In the genomic region with DNA sequence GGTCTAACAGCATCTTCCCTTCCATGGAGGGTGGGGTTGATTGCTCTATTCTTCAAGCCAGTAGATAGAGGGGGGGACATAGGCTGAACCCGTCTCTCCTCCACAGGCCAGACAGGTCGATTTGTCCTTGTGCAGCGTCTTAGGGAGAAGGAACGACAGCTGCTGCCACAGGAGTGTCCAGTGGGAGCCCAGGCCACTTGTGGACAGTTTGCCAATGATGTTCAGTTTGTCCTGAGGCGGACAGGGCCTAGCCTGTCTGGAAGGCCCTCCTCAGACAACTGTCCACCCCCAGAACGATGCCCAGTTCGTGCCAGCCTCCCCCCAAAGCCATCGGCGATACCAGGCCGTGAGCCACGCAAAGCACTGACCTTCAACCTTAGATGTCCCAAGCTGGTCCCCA, we compare ENCODE assay signal across 9 mouse cellular contexts. TPM values are rescaled to one million over a fixed set of nuclear protein-coding genes. Genes with fewer than 3 reads are reported as not detected.
A peak's percentile ranks its signal among the peaks of the same experiment; 100 is the strongest.
DNase-seq lines count a peak whose midpoint lies in the region; ATAC-seq lines count a peak whose summit lies in the region.
"Had no signal": no experiment of that assay in that cellular context is flagged by ENCODE, and none has a peak within 500 bp of the region (broad histone marks: within the 10 kb centered on the region; RNA-seq: fewer than 3 reads in every experiment).

No protein-coding gene starts in this region.

- intact Hi-C loops in left cerebral cortex, postnatal 4 days (cut with DNase I) = no loop called here

- ATAC-seq in erythroblast, adult 5-6 weeks (replicated peaks; ENCODE audit: low FRiP score, poor library complexity, severe bottlenecking) = no peak
- ATAC-seq in lung, embryonic 15.5 days (ENCODE audit: borderline replicate concordance, extremely low read depth, low FRiP score, low TSS enrichment) = no peak
- no peak for ATAC-seq in limb, embryonic 12.5 days (ENCODE audit: insufficient number of reproducible peaks, insufficient read depth, low FRiP score, low TSS enrichment, low read depth)
- no peak for ATAC-seq in neural tube, embryonic 15.5 days (ENCODE audit: low FRiP score)

- no peaks in the 10 kb centered on the region for H3K9me3 ChIP-seq in erythroblast, embryonic 14.5 days (ENCODE audit: control insufficient read depth, low read length)
- no peaks in the 10 kb centered on the region for H3K9me3 ChIP-seq in lung, embryonic 15.5 days
- H3K9me3 ChIP-seq in limb, embryonic 12.5 days = no peaks in the 10 kb centered on the region
- no peaks in the 10 kb centered on the region for H3K9me3 ChIP-seq in neural tube, embryonic 15.5 days (replicated peaks)

- H3K4me2 ChIP-seq in lung, embryonic 15.5 days = peak overlapping the region; percentile 97
- peak overlapping the region; percentile 89 for H3K4me2 ChIP-seq in limb, embryonic 12.5 days
- peak overlapping the region; percentile 96 for H3K4me2 ChIP-seq in neural tube, embryonic 15.5 days

- DNase-seq in lung, postnatal 25 days (ENCODE audit: low spot score) = no peak
- DNase-seq in left cerebral cortex, postnatal 4 days = no peak
- no peak for DNase-seq in thymus, postnatal 14 days

- H3K4me3 ChIP-seq in erythroblast, embryonic 14.5 days (replicated peaks) = peak overlapping the region; percentile 79
- peak overlapping the region; percentile 67 for H3K4me3 ChIP-seq in lung, embryonic 15.5 days
- peak overlapping the region; percentile 65 for H3K4me3 ChIP-seq in limb, embryonic 12.5 days (replicated peaks)
- peak overlapping the region; percentile 68; the same call in 1 of the 2 replicates for H3K4me3 ChIP-seq in neural tube, embryonic 15.5 days (replicated peaks)

- H3K36me3 ChIP-seq in erythroblast, embryonic 14.5 days (ENCODE audit: control insufficient read depth) = peaks cover 67% of the 10 kb centered on the region
- H3K36me3 ChIP-seq in lung, embryonic 15.5 days = no peaks in the 10 kb centered on the region
- peaks cover 31% of the 10 kb centered on the region for H3K36me3 ChIP-seq in limb, embryonic 12.5 days
- H3K36me3 ChIP-seq in neural tube, embryonic 15.5 days = 0 out of 2 replicates have a peak, but pooled peaks cover 4% of the 10 kb centered on the region

- H3K27ac ChIP-seq in lung, embryonic 15.5 days = peak overlapping the region; percentile 98
- peak overlapping the region; percentile 82; the same call in 1 of the 2 replicates for H3K27ac ChIP-seq in limb, embryonic 12.5 days
- no peak overlapping the region for H3K27ac ChIP-seq in neural tube, embryonic 15.5 days (replicated peaks)

- peaks cover 97% of the 10 kb centered on the region for H3K4me1 ChIP-seq in erythroblast, embryonic 14.5 days (ENCODE audit: control insufficient read depth)
- peaks cover 34% of the 10 kb centered on the region for H3K4me1 ChIP-seq in lung, embryonic 15.5 days
- peaks cover 36% of the 10 kb centered on the region for H3K4me1 ChIP-seq in limb, embryonic 12.5 days (replicated peaks)
- H3K4me1 ChIP-seq in neural tube, embryonic 15.5 days = peaks cover 32% of the 10 kb centered on the region

- whole genome bisulfite sequencing in lung, embryonic 15.5 days = 77% methylated on average over 11 of the region's 11 CpGs
- WGBS in limb, embryonic 12.5 days = 91% methylated on average over 11 of the region's 11 CpGs
- WGBS in neural tube, embryonic 15.5 days = 85% methylated on average over 11 of the region's 11 CpGs

- peak overlapping the region; percentile 61 for H3K9ac ChIP-seq in lung, embryonic 15.5 days
- H3K9ac ChIP-seq in limb, embryonic 12.5 days (replicated peaks) = peak overlapping the region; percentile 34; the same call in 1 of the 2 replicates
- no peak overlapping the region for H3K9ac ChIP-seq in neural tube, embryonic 15.5 days (replicated peaks)

- no peaks in the 10 kb centered on the region for H3K27me3 ChIP-seq in erythroblast, embryonic 14.5 days (ENCODE audit: control insufficient read depth)
- H3K27me3 ChIP-seq in lung, embryonic 15.5 days = no peaks in the 10 kb centered on the region
- no peaks in the 10 kb centered on the region for H3K27me3 ChIP-seq in limb, embryonic 12.5 days
- H3K27me3 ChIP-seq in neural tube, embryonic 15.5 days (replicated peaks) = no peaks in the 10 kb centered on the region

RNA-seq across cellular contexts. Expression of gene Rassf7, which starts 1.2 kb away (rescaled TPM):
- polyA plus RNA-seq in erythroblast, embryonic 14.5 days (2012) = 7.3 and 10.7 TPM in 2 replicates
- 1.7 and 6.0 TPM in 2 replicates for total RNA-seq in erythroblast, adult 5-6 weeks (2015; ENCODE audit: low replicate concordance)
- 3.9 and 12.2 TPM in 2 replicates for total RNA-seq in erythroblast, adult 5-6 weeks (2017; ENCODE audit: low replicate concordance)
- 59.7 and 62.6 TPM in 2 replicates for polyA plus RNA-seq in lung, embryonic 15.5 days (2015; fragmentation: Nextera tagmentation; extraction: Ambion mirVana)
- 39.1 and 43.7 TPM in 2 replicates for polyA plus RNA-seq in limb, embryonic 12.5 days (2016; fragmentation: Nextera tagmentation; extraction: Ambion mirVana)
- 24.1 and 28.1 TPM in 2 replicates for polyA plus RNA-seq in neural tube, embryonic 15.5 days (2015; fragmentation: Nextera tagmentation; extraction: Ambion mirVana)
- total RNA-seq in left cerebral cortex, postnatal 4 days (2021) = 1 to 10 TPM; 3.8 to 4.7 TPM

RNA-seq across cellular contexts. Expression of gene Lmntd2, which starts 3.0 kb away (rescaled TPM):
- polyA plus RNA-seq in erythroblast, embryonic 14.5 days (2012) = 0.28 and 0.51 TPM in 2 replicates
- total RNA-seq in erythroblast, adult 5-6 weeks (2015; ENCODE audit: low replicate concordance) = not detected in 2 replicates
- 0.17 and 1.7 TPM in 2 replicates for total RNA-seq in erythroblast, adult 5-6 weeks (2017; ENCODE audit: low replicate concordance)
- polyA plus RNA-seq in lung, embryonic 15.5 days (2015; fragmentation: Nextera tagmentation; extraction: Ambion mirVana) = 1.1 and 1.3 TPM in 2 replicates
- 4.2 and 5.2 TPM in 2 replicates for polyA plus RNA-seq in limb, embryonic 12.5 days (2016; fragmentation: Nextera tagmentation; extraction: Ambion mirVana)
- 0.35 and 1.6 TPM in 2 replicates for polyA plus RNA-seq in neural tube, embryonic 15.5 days (2015; fragmentation: Nextera tagmentation; extraction: Ambion mirVana)
- under 1 TPM in 1 of 2 experiments, not detected in 1; 0.18 TPM for total RNA-seq in left cerebral cortex, postnatal 4 days (2021)
- total RNA-seq: monocyte, adult 5-6 weeks had no signal

RNA-seq across cellular contexts. Expression of gene Phrf1, which starts 11.7 kb away (rescaled TPM):
- 19.7 and 20.3 TPM in 2 replicates for polyA plus RNA-seq in erythroblast, embryonic 14.5 days (2012)
- total RNA-seq in erythroblast, adult 5-6 weeks (2015; ENCODE audit: low replicate concordance) = 24.9 and 30.0 TPM in 2 replicates
- 25.5 and 32.8 TPM in 2 replicates for total RNA-seq in erythroblast, adult 5-6 weeks (2017; ENCODE audit: low replicate concordance)
- polyA plus RNA-seq in lung, embryonic 15.5 days (2015; fragmentation: Nextera tagmentation; extraction: Ambion mirVana) = 71.8 and 71.9 TPM in 2 replicates
- polyA plus RNA-seq in limb, embryonic 12.5 days (2016; fragmentation: Nextera tagmentation; extraction: Ambion mirVana) = 95.8 and 102 TPM in 2 replicates
- polyA plus RNA-seq in neural tube, embryonic 15.5 days (2015; fragmentation: Nextera tagmentation; extraction: Ambion mirVana) = 54.9 and 60.2 TPM in 2 replicates
- 10 to 100 TPM; 81.2 to 89.1 TPM for total RNA-seq in left cerebral cortex, postnatal 4 days (2021)

RNA-seq across cellular contexts. Expression of gene Lrrc56, which starts 22.9 kb away (rescaled TPM):
- polyA plus RNA-seq in erythroblast, embryonic 14.5 days (2012) = 19.2 and 22.6 TPM in 2 replicates
- 2.1 TPM in 1 of 2 replicates, not detected in the other for total RNA-seq in erythroblast, adult 5-6 weeks (2015; ENCODE audit: low replicate concordance)
- total RNA-seq in erythroblast, adult 5-6 weeks (2017; ENCODE audit: low replicate concordance) = 0.94 and 1.8 TPM in 2 replicates
- polyA plus RNA-seq in lung, embryonic 15.5 days (2015; fragmentation: Nextera tagmentation; extraction: Ambion mirVana) = 5.8 and 6.9 TPM in 2 replicates
- 17.0 and 19.0 TPM in 2 replicates for polyA plus RNA-seq in limb, embryonic 12.5 days (2016; fragmentation: Nextera tagmentation; extraction: Ambion mirVana)
- 9.0 and 9.1 TPM in 2 replicates for polyA plus RNA-seq in neural tube, embryonic 15.5 days (2015; fragmentation: Nextera tagmentation; extraction: Ambion mirVana)
- 1 to 10 TPM; 6.2 to 7.4 TPM for total RNA-seq in left cerebral cortex, postnatal 4 days (2021)

RNA-seq across cellular contexts. Expression of gene Hras, which starts 23.1 kb away (rescaled TPM):
- polyA plus RNA-seq in erythroblast, embryonic 14.5 days (2012) = 34.0 and 43.9 TPM in 2 replicates
- total RNA-seq in erythroblast, adult 5-6 weeks (2015; ENCODE audit: low replicate concordance) = 3.8 and 24.9 TPM in 2 replicates
- total RNA-seq in erythroblast, adult 5-6 weeks (2017; ENCODE audit: low replicate concordance) = 11.4 and 20.8 TPM in 2 replicates
- polyA plus RNA-seq in lung, embryonic 15.5 days (2015; fragmentation: Nextera tagmentation; extraction: Ambion mirVana) = 99.9 and 102 TPM in 2 replicates
- 95.3 and 98.1 TPM in 2 replicates for polyA plus RNA-seq in limb, embryonic 12.5 days (2016; fragmentation: Nextera tagmentation; extraction: Ambion mirVana)
- 166 and 188 TPM in 2 replicates for polyA plus RNA-seq in neural tube, embryonic 15.5 days (2015; fragmentation: Nextera tagmentation; extraction: Ambion mirVana)
- 100 to 1,000 TPM; 194 to 211 TPM for total RNA-seq in left cerebral cortex, postnatal 4 days (2021)
